Mouse (Mus musculus) cerebellum, postnatal 36 days (tissue): ENCODE measurements at regions not wholly inside any gene's neighbourhood (a gene's known extent, or its start where the extent isn't known, plus 50 kb on each side); places are given as distances from the start of the nearest gene placed in this dataset.

ENCODE experiments used
- DNase-seq, 2 experiments: peaks; one replicate each; pipeline ENCODE4 v3.0.0; 2021 to 2022; ENCODE audit warnings: mixed read lengths in 2 of 2

DNA sequence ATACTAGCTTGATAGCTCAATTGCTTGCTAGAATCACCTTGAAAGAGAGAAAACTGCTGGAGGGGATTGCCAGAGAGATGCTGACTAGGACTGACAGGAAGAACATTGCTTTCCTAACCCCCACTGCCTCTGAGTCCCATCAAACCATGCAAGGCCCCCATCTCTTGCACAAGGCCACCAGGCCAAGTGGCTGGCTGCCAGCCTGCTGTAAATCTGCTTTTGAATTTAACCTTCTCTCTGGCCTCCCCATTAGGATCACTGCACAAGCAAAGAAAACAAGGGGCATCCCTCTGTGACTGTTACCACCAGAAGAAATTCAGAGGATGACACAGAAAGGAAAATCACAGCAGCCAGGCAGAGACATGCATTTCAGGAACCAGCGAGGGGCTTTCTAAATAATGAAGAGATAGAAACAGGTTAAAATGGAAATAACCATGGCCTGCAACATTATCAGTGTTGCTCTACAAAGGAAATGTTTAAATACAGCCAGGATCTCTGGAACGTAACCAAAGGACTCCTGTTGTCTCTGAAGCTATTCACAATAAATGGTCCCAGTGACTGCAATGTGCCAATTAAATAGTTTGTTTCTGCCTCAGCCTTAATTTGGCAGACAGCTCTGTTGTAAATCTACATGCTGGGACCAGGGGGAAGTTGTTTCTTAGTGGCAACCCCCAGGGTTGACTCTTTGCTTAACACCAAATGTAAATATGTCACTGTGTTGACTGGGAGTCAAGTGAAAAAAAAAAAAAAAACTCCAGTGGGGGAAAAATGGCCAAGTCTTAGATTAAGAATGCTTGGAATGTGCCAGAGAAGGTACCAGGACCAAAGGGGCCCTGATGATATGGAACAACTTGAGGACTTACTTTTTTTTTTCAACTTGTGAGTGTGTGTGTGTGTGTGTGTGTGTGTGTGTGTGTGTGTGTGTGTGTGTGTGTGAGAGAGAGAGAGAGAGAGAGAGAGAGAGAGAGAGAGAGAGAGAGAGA is 233.9 kb upstream of the Epha4 start:
- DNase-seq = no peak

DNA sequence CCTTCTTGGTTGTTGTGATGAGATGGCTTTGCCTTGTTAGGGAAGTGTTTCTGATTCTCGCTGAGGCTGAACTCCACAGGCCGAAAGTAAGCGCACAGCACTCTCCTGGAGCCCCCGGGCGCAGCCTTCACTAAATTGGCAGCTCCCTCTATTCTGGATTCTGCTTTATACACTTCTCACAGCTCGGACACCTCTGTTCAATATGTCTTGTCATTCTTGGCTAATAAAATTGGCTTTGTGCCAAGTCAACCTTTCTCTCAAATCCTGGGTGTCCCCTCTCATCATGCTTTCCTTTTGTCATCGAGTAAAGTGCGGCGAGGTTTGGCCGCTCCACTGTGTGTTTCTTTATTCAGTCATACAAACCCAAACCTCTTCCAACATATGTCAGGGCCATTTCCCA is 217.2 kb upstream of the Epha4 start:
- DNase-seq = no peak

DNA sequence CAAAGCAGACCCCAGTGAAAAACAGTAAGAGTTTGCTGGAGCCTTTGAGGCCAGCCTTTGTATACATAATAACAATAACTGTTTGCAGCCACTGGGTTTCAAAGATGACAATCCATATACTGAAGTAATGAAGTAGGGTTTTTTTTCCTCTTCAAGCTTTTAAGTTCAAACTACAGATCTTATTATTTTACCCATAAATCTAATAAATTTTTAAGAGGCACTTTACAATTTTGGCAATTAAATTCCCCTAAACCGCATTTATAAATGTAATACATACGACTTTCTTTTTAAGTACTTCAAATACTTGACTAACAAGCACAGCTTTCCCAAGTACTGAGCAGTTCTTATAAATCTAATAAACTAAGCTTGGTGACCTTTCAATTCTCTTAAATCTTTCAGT is 212.7 kb upstream of the Epha4 start:
- DNase-seq = no peak

DNA sequence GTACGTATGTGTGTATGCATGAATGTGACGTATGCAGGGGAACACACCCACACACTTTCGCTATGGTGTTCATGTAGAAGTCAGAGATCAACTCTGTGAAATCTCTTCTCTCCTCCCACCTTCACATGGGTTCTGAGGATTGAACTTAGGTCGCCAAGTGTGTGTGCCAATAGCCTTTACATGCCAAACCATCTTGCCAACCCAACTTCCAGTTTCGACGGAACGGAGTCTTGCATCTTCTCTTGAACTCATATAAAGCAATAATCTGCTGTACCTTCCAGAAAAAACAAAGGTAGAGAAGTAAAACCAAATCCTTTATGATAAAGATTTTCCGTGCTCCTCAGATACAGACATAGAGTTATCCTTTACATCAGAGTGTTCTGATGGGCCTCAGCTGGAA is 208.4 kb upstream of the Epha4 start:
- DNase-seq = no peak

DNA sequence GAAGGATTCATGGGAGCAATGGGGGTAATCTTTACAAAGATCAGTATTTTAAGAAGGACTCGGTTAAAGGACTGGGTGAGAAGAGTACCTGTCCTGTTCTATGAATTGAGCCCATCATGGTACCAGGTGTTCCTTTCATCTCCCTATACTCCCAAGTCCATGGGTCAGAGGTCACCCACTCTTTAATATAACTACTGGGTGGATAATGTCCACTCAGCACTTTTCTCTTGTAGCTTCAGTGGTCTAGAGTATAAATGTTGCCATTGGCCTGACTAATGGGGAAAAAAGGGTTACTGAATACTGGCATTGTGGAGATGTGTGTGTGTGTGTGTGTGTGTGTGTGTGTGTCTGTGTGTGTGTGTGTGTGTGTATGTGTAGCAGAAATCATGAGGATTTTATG is 206.0 kb upstream of the Epha4 start:
- DNase-seq = no peak

DNA sequence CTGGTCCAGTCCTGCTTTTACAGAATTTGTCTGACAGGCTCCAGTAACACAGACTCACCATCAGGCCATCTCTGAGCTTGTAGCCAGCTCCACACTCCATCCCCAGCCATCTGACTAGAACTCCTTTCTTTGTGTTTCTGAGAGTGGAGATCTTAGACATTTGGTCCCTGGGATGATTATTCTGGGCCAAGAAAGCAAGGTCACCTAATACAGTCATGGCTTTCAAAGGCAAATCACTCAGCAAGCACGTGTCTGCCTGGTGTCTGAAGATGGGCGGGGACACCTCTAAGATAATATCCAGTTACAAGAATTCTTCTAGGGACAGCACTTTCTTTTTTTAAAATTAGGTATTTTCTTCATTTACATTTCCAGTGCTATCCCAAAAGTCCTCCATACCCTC is 198.1 kb upstream of the Epha4 start:
- DNase-seq = no peak

DNA sequence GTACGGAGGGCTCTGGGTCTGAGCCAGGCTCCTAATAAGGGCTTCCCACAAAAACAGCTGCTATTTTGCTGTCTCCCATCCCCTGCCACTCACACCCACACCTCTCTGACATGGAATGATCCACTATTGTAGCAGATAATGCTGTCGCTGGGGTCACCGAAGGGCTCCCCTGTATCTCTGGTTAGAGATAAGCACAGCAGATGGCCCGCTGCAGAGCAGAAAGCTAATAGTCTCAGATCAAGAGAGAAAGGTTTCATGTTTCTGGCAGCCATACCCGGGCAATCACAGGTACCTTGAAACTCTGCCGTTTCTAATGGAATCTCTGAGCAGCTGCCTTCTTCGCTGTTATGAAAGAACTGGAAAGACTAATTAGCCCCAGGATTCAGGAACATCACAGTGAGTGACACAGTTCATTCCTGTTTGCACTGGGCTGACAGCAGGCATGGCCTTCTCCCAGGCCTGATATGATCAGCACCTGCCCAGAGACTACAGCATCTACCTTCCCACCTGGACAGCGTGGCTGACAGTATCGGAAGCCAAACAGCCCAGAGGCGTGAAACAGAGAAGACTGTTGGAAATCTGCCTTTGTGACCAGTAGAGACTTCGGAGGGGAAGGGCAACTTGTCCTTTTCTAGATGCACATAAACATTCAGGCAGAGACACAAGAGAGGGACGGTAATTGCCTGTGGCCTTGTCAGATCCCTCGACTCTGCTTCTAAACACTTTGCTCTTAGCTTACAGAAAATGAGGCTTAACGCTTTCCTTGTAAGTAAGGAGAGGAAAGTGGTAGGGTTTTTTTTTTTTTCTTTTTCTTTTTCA is 193.5 kb upstream of the Epha4 start:
- peak in 1 of 2 experiments; percentile 4 for DNase-seq

DNA sequence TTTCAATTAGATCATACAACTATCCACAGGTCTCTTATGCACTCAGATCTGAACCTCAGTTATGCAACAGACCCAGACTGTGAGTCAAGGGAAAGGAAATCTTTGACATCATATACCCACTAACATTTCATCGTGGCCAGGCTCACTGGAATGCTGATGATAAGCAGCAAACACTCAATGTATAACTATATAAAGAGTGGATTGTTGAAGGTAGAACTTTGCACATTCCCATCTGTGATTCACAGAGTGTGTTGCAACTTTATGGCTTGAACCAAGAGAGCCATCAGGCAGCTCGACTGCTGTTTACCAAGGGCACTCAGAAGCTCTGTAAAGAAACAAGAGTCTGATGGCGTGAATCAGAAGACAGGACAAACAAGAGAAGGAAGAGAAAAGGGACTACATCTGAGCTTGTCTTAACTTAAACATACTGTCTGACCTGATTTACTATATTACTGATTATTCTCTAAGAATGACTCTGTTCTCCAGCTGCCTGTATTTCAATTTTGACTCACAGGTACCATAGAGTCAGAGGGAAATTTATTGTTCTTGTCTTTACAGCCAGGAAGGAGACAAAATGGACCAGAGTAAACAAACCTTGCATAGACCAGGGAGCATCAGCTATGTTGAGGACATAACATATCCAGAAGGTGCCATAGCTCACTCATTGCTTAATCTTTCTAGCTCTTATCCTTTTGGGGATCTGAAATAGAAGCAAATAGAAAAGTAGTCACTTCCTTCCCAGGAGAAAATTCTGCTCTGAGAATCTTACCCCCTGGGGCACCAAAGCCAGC is 180.5 kb upstream of the Epha4 start:
- DNase-seq = no peak

DNA sequence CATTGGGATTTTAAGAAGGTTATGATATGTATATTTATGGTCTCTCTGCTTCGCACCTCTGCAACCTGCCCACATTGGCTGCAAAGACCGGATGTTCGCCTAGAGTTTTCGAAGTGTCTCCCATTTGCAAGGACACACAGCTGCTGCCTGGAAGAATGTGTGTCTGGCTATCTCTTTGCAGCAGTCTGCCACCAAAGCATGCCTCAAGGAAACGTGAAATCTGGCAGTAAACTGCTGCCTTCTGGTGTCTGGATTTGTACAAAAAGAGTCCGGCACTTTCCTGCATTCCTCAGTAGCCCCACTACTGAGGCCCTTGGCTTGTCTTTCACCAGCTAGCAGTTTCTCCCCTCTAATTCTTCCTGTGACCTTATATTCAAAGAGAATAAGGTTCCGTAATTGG is 148.5 kb upstream of the Epha4 start:
- no peak for DNase-seq

DNA sequence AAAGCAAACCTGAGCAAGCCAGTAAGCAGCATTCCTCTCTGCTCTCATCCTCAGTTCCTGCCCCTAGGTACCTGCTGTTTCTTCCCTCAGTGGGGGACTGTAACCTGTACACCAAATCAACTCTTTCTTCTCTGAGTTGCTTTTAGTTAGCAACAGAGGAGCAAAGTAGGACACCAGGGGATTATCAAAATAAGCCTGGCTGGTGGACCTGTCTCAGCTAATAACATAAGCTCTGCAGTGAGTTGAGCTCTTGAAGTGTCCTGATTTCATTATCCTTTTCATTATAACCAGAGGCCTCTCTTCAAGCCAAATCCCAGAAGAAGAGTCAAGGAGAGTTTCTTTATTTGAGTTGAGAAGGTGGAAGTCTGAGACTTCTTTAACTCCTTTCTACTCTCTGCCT is 145.5 kb upstream of the Epha4 start:
- DNase-seq = no peak

DNA sequence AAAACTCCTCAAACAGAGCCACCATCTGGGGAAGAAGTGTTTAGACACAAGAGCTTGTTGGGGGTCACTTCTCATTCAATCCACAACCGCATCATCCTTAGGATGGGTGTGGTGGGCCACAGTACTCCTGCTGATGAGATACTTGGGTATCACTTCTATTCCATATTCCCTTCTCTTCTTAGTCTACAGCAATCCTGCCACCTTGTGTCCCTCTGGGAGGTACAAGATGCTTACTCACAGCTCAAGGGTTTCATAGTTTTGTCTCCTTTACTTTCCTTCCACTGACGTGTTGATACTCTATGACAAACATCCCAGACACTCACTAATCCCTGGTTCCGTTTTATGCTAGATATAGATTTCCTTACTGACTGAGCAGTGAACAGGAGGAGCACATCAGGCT is 122.1 kb upstream of the Epha4 start:
- no peak for DNase-seq

DNA sequence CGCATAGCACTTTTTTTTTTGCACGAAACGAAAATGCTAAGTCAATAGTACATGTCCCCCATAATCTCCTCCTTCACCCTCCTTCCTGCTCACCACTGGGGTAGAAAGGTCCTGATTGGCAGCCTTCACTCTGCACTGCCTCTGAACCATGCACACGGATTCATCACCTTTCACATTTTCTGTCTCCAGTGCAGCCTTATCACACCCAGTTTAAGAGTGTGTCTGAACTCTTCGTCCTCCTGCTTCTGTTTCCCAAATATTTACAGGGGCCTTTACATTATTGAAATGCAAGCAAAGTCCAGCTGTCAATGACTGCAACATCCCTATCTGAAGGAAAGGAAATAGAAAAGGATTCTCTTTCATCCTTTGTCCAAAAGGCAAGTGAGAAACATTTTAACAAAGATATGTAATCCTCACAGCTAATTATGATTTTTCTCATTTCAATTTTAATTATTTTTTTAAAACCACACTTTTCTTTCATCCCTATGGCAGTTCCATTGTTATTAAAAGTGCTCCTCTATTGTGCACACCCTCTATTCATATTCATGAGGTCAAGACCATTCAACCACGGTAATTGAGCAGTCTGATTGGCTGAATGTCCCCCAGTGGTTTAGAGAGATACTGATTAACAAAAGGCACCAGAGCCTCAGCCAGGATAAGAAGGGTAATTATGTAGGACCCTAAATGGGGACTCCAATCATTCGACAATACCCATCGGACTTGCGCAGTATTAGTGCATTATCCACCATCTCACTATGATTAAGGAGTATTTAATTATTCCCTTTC is 114.8 kb upstream of the Epha4 start:
- no peak for DNase-seq

DNA sequence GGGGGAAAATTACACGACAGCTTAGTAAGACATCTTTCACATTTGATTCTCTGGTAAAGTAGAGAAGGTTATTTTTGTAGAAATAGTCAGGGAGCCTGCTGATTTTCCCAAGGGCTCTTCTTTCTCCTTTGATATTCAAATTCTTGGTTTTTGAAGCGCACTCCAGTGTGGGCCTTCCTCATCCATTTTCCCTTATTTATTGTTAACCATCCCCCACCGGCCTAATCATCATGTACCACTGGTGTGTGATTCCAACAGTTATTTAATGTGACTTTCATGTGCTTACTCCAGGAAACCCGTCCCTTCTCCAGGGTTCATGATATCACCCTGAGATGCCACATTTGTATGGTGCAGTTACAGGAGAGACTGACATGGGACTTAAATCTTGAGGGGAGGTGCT is 114.0 kb upstream of the Epha4 start:
- no peak for DNase-seq

DNA sequence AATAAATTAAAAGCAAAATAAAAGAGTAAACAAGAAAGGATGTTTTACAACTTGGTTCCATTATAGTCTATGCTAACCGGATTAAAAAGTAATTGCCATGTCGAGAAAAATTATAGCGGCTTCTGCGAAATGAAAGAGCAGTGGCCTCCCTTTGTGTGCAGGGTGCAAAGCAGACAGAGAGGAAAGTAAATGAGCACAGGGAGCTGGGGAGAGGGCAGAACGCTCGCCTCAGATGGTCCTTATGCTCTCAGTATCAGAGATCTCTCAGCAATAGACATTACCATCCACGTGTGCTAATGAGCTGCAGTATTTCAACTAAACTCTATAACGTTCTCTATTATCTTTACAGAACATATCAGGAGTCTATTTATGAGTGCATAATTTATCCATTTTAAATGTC is 102.6 kb upstream of the Epha4 start:
- no peak for DNase-seq

DNA sequence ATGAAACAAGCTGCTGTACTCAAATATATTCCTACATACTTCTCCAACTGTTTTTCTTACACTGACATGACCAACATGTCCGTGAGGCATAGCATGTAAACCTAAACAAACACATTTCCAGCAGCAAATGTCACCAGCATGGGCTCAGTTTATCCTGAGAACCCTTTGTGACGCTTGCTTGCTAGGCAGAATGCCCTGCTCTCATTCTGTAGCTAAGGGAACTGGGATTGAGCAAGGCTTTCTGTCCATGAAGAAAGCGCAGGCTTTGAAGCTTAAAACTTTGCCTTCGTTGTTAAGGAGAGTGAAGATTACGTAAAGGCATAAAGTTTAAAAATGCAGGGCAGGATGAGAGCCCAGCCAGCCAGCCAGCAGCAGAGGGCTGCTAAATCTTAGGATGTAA is 85.6 kb upstream of the Epha4 start:
- DNase-seq = no peak

DNA sequence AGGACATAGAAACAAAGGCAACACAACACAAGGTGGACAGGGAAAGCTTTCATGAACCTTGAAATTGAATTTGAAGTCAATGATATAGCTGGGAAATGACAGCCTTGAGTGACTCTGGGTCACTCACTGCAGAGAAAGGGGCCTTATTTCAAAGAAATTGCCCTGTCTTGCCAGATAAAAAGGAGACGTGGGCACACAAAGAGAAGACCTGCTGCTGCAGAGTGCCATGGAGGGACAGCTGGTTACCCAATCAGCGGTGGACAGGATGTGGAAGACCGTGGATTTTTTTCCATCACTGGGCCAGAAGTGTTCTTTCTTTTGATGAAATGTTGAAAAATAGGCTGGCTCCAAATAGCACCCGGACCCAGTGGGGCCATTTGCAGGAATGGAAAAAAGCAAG is 77.8 kb upstream of the Epha4 start:
- DNase-seq = no peak

DNA sequence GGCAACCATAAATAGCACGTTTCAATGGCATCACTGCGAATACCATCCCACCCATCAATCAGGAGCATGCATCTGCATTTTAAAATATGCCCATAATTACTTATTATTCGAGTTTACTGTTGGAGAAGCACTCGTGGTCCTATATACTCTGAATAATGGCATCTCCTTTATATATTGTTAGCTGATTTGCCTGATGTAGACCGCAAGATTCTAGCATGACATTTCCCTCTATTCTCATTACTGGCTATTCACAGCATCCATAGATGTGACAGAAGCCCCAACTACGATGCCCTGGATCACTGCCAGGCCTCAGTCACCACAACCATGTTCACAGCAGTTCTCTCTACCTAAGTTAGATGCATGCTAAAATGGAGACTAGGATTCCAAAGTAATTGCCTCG is 77.4 kb upstream of the Epha4 start:
- DNase-seq = no peak

DNA sequence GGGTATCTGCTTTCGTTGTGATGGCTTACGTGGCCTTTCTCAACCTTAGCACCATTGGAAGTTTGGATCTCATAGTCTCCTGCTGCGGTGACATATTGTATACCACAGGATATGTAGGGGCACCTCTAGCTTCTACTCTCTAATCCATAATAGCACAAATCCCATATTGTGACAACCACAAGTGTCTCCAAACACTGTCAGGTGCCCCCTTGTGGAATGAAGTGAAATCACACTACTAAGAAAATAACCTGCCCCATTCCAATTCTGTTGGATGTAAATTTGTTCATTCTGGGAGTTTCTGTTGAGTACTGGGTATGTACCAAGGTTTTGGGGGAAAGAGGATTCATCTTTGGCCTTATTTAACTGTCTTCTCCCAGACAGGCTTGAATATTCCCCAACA is 74.5 kb upstream of the Epha4 start:
- no peak for DNase-seq

DNA sequence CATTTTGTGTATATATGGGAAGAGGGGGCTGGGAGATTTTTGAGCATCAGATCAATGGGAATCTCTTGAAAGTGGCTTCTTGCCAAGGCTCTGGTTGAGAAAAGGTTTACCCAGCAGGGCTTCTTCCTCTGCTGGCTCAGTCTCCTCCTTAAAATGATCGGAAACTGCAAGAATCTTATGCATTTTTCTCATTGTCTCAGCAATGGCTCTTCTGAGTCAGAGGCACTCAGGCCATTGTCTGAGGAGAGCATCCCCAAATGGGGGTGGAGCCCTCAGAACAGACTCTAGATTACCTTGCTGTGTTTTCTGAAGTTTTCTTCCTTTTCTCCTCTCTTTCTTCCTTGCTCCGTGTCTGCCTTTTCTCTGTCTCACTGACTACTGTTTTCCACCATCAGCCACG is 70.6 kb upstream of the Epha4 start:
- DNase-seq = no peak

DNA sequence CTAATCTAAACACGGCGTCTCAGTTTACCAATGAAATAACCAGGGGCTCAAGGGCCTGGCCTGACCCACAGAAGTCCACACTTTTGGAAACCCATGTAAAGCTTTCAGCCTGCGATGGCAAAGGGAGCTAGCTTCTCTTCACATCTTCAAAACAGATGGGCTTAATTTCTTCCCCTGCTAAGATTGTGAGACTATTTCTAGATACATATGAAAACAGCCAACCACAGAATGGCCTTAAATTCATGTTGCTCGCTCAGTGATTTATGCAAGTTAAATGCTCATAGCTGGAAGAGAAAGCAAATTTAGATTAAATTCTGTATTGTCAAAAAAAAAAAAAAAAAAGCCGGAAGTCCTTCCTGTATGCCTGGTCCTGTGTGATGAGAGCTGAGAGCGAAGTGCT is 53.2 kb upstream of the Epha4 start:
- DNase-seq = no peak

DNA sequence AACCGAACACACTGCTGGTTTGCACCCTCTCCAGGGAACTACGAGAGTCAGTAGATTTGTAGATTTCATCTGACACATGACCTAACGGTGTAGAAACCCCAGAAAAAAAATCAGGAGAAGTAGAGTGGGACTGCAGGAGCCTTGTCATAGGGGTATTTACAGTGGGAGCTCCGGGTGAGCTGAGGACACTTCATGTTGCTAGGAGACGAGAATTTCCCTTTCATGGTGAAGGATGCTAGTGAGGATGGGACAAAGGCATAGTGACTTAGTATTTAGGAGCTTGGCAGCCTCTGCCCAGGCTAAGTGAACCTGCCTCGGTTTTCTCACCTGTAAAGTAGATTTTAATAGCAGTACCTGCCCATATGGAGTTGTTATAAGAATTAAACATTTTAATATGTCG is 52.8 kb upstream of the Epha4 start:
- DNase-seq = no peak
